Mouse (Mus musculus) CH12.LX (cell line): ENCODE data around the gene Frk. TPM values are rescaled to one million over a fixed set of nuclear protein-coding genes. Genes with fewer than 3 reads are reported as not detected.

ENCODE experiments used
- DNase-seq: peaks from one replicate; pipeline ENCODE4 v3.0.0-alpha.2; 2013; ENCODE audit errors: extremely low read depth
- H3K27ac ChIP-seq: 2 replicates; pipeline ENCODE4 v1.5.1; 2012; ENCODE audit warnings: low read depth, mild to moderate bottlenecking, control low read depth, moderate library complexity; ENCODE audit not compliant: insufficient read depth
- H3K27me3 ChIP-seq: replicated peaks from 2 replicates; pipeline ENCODE3; 2012; ENCODE audit warnings: inconsistent platforms
- H3K36me3 ChIP-seq, 2 experiments: replicated peaks in 1 of 2; 2 replicates each; pipeline versions ENCODE3 to v1.6.1; 2012; ENCODE audit warnings: inconsistent platforms in 1 of 2, low read length in 1 of 2, mild to moderate bottlenecking in 1 of 2, mixed read lengths in 1 of 2, moderate library complexity in 1 of 2; ENCODE audit not compliant: control insufficient read depth in 1 of 2, insufficient read depth in 1 of 2
- H3K4me1 ChIP-seq, 2 experiments: 2 replicates each; pipeline ENCODE4 v1.6.1; 2012; ENCODE audit warnings: inconsistent platforms in 1 of 2, moderate library complexity in 1 of 2; ENCODE audit not compliant: insufficient read depth in 2 of 2, control insufficient read depth in 1 of 2
- H3K4me2 ChIP-seq: 2 replicates; pipeline ENCODE4 v1.6.1; 2012; ENCODE audit warnings: low read depth, mild to moderate bottlenecking, control low read depth; ENCODE audit not compliant: poor library complexity, insufficient read depth, severe bottlenecking
- H3K4me3 ChIP-seq, 3 experiments: fragments of 150-350 bp in 1 of 3; sonication (generic) in 1 of 3; replicated peaks in 1 of 3; 2 replicates each; pipeline versions ENCODE3 to v1.5.1; 2011 to 2012; ENCODE audit warnings: low read depth in 2 of 3, low read length in 2 of 3, mild to moderate bottlenecking in 2 of 3, moderate library complexity in 2 of 3, control low read depth in 1 of 3, improper control_type of control experiment in 1 of 3, inconsistent platforms in 1 of 3, mixed read lengths in 1 of 3; ENCODE audit not compliant: poor library complexity in 1 of 3
- H3K79me2 ChIP-seq: replicated peaks from 2 replicates; pipeline ENCODE4 v1.6.1; 2012; ENCODE audit warnings: mild to moderate bottlenecking, moderate library complexity; ENCODE audit not compliant: control insufficient read depth, poor library complexity, insufficient read depth, severe bottlenecking; ENCODE audit errors: extremely low read depth
- H3K9ac ChIP-seq: 2 replicates; pipeline ENCODE4 v1.6.1; 2012; ENCODE audit warnings: low read depth, mild to moderate bottlenecking, control low read depth, moderate library complexity; ENCODE audit not compliant: insufficient read depth
- H3K9me3 ChIP-seq: replicated peaks from 2 replicates; pipeline ENCODE3; 2012; ENCODE audit warnings: low read length, inconsistent platforms, mixed read lengths
- CHD2 ChIP-seq: IDR thresholded peaks from 2 replicates; pipeline ENCODE4 v1.6.1; 2011; ENCODE audit warnings: low read length, improper control_type of control experiment
- CTCF ChIP-seq, 2 experiments: IDR thresholded peaks in 1 of 2; conservative IDR thresholded peaks in 1 of 2; 2 replicates each; pipeline ENCODE4 v1.5.1; 2011 to 2012; ENCODE audit warnings: low read depth in 2 of 2, low read length in 2 of 2, improper control_type of control experiment in 1 of 2, inconsistent platforms in 1 of 2, mild to moderate bottlenecking in 1 of 2, moderate library complexity in 1 of 2
- ELF1 ChIP-seq: IDR thresholded peaks from 2 replicates; pipeline ENCODE4 v1.6.1; 2014; ENCODE audit warnings: low read depth, mild to moderate bottlenecking, inconsistent platforms, low read length, improper control_type of control experiment
- EP300 ChIP-seq: IDR thresholded peaks from 2 replicates; pipeline ENCODE4 v1.6.1; 2011; ENCODE audit warnings: low read length, improper control_type of control experiment
- ETS1 ChIP-seq: conservative IDR thresholded peaks from 2 replicates; pipeline ENCODE4 v1.6.1; 2012; ENCODE audit warnings: low read depth, mild to moderate bottlenecking, inconsistent platforms, low read length, improper control_type of control experiment, moderate library complexity
- HCFC1 ChIP-seq: IDR thresholded peaks from 2 replicates; pipeline ENCODE4 v1.6.1; 2012; ENCODE audit warnings: low read depth, mild to moderate bottlenecking, inconsistent platforms, low read length, improper control_type of control experiment
- JUN ChIP-seq: IDR thresholded peaks from 2 replicates; pipeline ENCODE4 v1.6.1; 2011; ENCODE audit warnings: low read depth, mild to moderate bottlenecking, low read length, improper control_type of control experiment, moderate library complexity; ENCODE audit not compliant: insufficient read depth
- MAX ChIP-seq: IDR thresholded peaks from 2 replicates; pipeline ENCODE4 v1.6.1; 2011; ENCODE audit warnings: low read length, improper control_type of control experiment
- MAZ ChIP-seq: IDR thresholded peaks from 2 replicates; pipeline ENCODE4 v1.6.1; 2012; ENCODE audit warnings: low read depth, mild to moderate bottlenecking, inconsistent platforms, low read length, improper control_type of control experiment, moderate library complexity
- MEF2A ChIP-seq: IDR thresholded peaks from 2 replicates; pipeline ENCODE4 v1.6.1; 2014; ENCODE audit warnings: low read depth, mild to moderate bottlenecking, inconsistent platforms, low read length, improper control_type of control experiment, borderline replicate concordance
- PAX5 ChIP-seq: IDR thresholded peaks from 2 replicates; pipeline ENCODE4 v1.6.1; 2012; ENCODE audit warnings: low read length, inconsistent platforms, mixed read lengths
- POLR2AphosphoS2 ChIP-seq: IDR thresholded peaks from 2 replicates; pipeline ENCODE4 v1.6.1; 2011; ENCODE audit warnings: low read depth, low read length, improper control_type of control experiment
- RAD21 ChIP-seq: IDR thresholded peaks from 2 replicates; pipeline ENCODE4 v1.6.1; 2011; ENCODE audit warnings: low read depth, mild to moderate bottlenecking, low read length, improper control_type of control experiment, moderate library complexity
- TCF12 ChIP-seq: IDR thresholded peaks from 2 replicates; pipeline ENCODE4 v1.6.1; 2014; ENCODE audit warnings: low read depth, mild to moderate bottlenecking, inconsistent platforms, low read length, improper control_type of control experiment
- ZC3H11A ChIP-seq: IDR thresholded peaks from 2 replicates; pipeline ENCODE4 v1.6.1; 2012; ENCODE audit warnings: low read depth, mild to moderate bottlenecking, inconsistent platforms, low read length, improper control_type of control experiment
- ZMIZ1 ChIP-seq: IDR thresholded peaks from 2 replicates; pipeline ENCODE4 v1.6.1; 2012; ENCODE audit warnings: low read depth, mild to moderate bottlenecking, inconsistent platforms, low read length, improper control_type of control experiment
- dilution Hi-C: fragments of 300-500 bp; cut with MboI; formaldehyde crosslinking; loops from 2 replicates; pipeline ENCODE4 v1.14.3; 2020; ENCODE audit warnings: low sequenced_read_pairs; ENCODE audit not compliant: extremely low pct_unique_long_range_greater_than_20kb, extremely low pct_ligation_motif_present
- in situ Hi-C: fragments of 300-500 bp; cut with MboI; formaldehyde crosslinking; loops from 3 replicates; pipeline ENCODE4 v1.14.3; 2019; ENCODE audit warnings: low sequenced_read_pairs, low pct_ligation_motif_present, low pct_unique_long_range_greater_than_20kb, mixed read lengths
- polyA plus RNA-seq: library from polyadenylated mRNA; unstranded; fragments of >175 nt; gene quantifications from 2 replicates; pipeline ENCODE4 v1.2.1, GENCODE M21; 2012; ENCODE audit warnings: low read depth; ENCODE audit not compliant: insufficient read length
- total RNA-seq, 2 experiments: library from RNA; depleted of rRNA; stranded (reverse); fragments of 300-350 nt in 1 of 2; fragments of >200 nt in 1 of 2; gene quantifications; 2 replicates each; pipeline ENCODE4 v1.2.3; 2012 to 2014

Frk gene
- total and polyA plus RNA-seq, 3 experiments = not detected

- dilution Hi-C loops = no loop called here
- no peak for DNase-seq
- Histone ChIP-seq H3K4me1 (no peaks in the 10 kb centered on the region), H3K27ac (no peak overlapping the region), H3K9me3 (no peaks in the 10 kb centered on the region), H3K9ac (no peak overlapping the region), H3K4me3 (no peak overlapping the region), H3K27me3 (no peaks in the 10 kb centered on the region), H3K79me2 (no peaks in the 10 kb centered on the region), H3K4me2 (no peak overlapping the region)
- in situ Hi-C loops = no loop called here
- TF ChIP-seq ZMIZ1 = no peak
- TF ChIP-seq MAZ = no peak
- TF ChIP-seq RAD21 = no peak
- TF ChIP-seq TCF12 = no peak
- TF ChIP-seq, all 38 proteins: peak for 0
- no peaks in the 10 kb centered on the region for H3K36me3 ChIP-seq
Measured at GRCm38 (mm10) chr10:34525598-34525997, 42.4 kb downstream of the Frk start.

- dilution Hi-C loops (no loop called here), in situ Hi-C loops (no loop called here)
- H3K27ac ChIP-seq = no peak overlapping the region
Measured at GRCm38 (mm10) chr10:34531766-34532165, 48.6 kb downstream of the Frk start.

GRCm38 (mm10) chr10:34532507-34532906 is 49.3 kb downstream of the Frk start:
- H3K9ac ChIP-seq = no peak overlapping the region
- in situ Hi-C loops (no loop called here), dilution Hi-C loops (no loop called here)
- no peaks in the 10 kb centered on the region for H3K79me2 ChIP-seq
- no peak overlapping the region for H3K4me3 ChIP-seq
- no peaks in the 10 kb centered on the region for H3K4me1 ChIP-seq
- H3K27me3 ChIP-seq = no peaks in the 10 kb centered on the region
- no peak overlapping the region for H3K4me2 ChIP-seq
- H3K27ac ChIP-seq = no peak overlapping the region
- TF ChIP-seq EP300 = no peak
- no peak for TF ChIP-seq MAX
- no peak for TF ChIP-seq POLR2AphosphoS2
- TF ChIP-seq CHD2 = no peak
- TF ChIP-seq MEF2A = no peak
- no peak for TF ChIP-seq JUN
- no peak for TF ChIP-seq CTCF (conservative IDR thresholded peaks at IDR 0.05 in 1 of 2, IDR thresholded peaks at IDR 0.05 in 1 of 2; ENCODE audit: low read depth in 2 of 2, low read length in 2 of 2)
- no peak for TF ChIP-seq ELF1
- no peak for TF ChIP-seq ETS1
- no peaks in the 10 kb centered on the region for H3K36me3 ChIP-seq
- no peak for DNase-seq
- H3K9me3 ChIP-seq = no peaks in the 10 kb centered on the region

More at GRCm38 (mm10) chr10:34531766-34532165, 48.6 kb downstream of the Frk start:
- no peak overlapping the region for H3K4me3 ChIP-seq
- H3K9me3 ChIP-seq = no peaks in the 10 kb centered on the region
- no peaks in the 10 kb centered on the region for H3K36me3 ChIP-seq
- H3K79me2 ChIP-seq = no peaks in the 10 kb centered on the region
- no peaks in the 10 kb centered on the region for H3K27me3 ChIP-seq
- no peak for TF ChIP-seq PAX5
- no peak for TF ChIP-seq HCFC1
- TF ChIP-seq CHD2 = no peak
- TF ChIP-seq ZC3H11A = no peak
- TF ChIP-seq, all 38 proteins: peak for 0
- H3K4me2 ChIP-seq = no peak overlapping the region
- H3K9ac ChIP-seq = no peak overlapping the region
- DNase-seq = no peak
- H3K4me1 ChIP-seq = no peaks in the 10 kb centered on the region
